Mouse (Mus musculus): ENCODE measurements around the gene Adcyap1r1.

DNA sequence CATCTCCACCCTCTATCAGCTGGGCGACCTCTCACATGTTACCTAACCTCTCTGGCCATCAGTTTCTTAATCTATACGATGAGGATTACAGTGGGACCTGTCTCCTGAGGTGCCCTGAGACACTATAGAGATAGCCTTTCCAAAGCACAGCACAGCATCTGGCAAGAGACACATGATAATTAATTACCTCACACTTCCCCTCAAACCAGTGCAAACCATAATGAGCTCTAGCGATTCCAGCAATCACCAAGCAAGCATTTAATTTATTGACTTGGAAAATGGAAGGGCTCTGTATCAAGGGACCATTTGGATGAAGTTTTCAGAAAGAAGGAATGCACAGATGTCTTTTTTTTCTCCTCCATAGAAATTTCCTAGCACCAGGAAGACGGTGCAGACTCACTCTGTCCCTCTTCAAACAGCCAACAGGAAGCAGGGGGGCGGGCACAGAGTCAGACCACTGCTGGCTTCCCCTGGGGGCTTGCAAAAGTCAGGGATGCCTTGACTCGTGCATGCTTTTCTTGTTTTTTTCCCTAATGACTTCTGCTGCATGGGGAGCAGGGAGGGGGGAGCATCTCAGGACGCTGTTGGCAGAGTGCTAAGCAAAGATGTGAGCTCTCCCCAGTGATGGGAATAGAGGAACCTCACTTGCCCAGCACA, 41.5 kb upstream of the Adcyap1r1 start:
- TF ChIP-seq CTCF (IDR thresholded peaks at IDR 0.05; ENCODE audit: extremely low read depth, insufficient read depth, low read length), result no peak
- TF ChIP-seq POLR2A (IDR thresholded peaks at IDR 0.05; ENCODE audit: extremely low read depth, insufficient read depth, low read length), result no peak
